Mouse (Mus musculus): ENCODE measurements around the gene Eps8l3.

DNA sequence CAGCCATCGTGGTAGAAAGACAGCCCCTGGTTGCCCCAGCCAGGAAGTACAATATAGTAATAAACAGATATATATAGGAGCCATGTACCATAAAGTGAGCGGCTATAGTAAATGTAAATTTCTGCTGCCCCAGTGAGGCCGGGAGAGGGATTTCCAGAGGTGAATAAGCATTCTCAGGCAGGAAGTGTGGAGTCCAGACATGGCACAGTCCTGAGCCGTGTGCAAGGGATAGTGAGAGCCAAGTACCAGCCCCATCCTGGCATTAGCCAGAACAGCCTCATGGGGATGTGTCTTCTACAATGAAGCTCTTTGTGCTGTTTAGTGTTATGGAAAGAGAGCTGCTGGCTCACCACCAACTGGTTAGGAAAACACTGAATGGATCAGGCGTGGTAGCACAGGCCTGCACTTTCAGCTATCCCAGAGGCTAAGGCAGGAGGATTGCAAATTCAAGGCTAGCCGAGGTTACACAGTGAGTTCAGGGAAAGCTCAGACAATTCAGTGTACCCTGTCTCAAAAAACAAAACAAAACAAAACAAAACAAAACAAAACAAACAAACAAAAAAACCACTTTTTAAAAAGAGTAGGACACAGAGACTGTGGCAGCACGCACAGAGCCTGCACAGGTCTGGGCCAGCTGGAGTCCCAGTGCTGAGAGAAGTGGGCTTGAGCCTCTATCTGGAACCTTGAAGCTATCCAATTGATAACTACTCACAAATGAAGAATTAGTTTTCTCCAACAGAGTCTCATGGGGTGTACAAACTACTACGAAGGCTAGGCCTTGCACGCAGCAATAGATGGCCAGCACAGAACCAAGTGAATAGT is 10.9 kb downstream of the Eps8l3 start:
- TF ChIP-seq CTCF (conservative IDR thresholded peaks at IDR 0.05; ENCODE audit: insufficient read depth, insufficient read length, low read depth, low read length) (no peak), POLR2A (IDR thresholded peaks at IDR 0.05; ENCODE audit: low read depth, low read length) (no peak)
